Mouse (Mus musculus): ENCODE results near the gene Hsf2bp. TPM values are rescaled to one million over a fixed set of nuclear protein-coding genes. Genes with fewer than 3 reads are reported as not detected.

Gene Hsf2bp
- polyA plus RNA-seq, 1 experiment from 2014 or later: 0.78 TPM

GRCm38 (mm10) chr17:31912881-31913662, 123.1 kb downstream of the Hsf2bp start:
- H3K4me2 ChIP-seq (replicated peaks; ENCODE audit: low read depth, low read length): no peak overlapping the region
- WGBS: 50% methylated on average over 18 of the region's 18 CpGs
- H3K4me1 ChIP-seq (ENCODE audit: control insufficient read depth, insufficient read depth, low read length): peaks cover 4% of the 10 kb centered on the region
- no peak overlapping the region for H3K9ac ChIP-seq (replicated peaks; ENCODE audit: low read depth, low read length)
- H3K4me3 ChIP-seq (ENCODE audit: low read depth, low read length): no peak overlapping the region
- peak overlapping the region; percentile 39; the same call in 1 of the 2 replicates for H3K27ac ChIP-seq (ENCODE audit: low read length)
- peak; percentile 63; the same call in 1 of the 2 replicates for ATAC-seq (ENCODE audit: insufficient number of reproducible peaks, insufficient read depth, low FRiP score, low read depth)
- H3K27me3 ChIP-seq (ENCODE audit: control insufficient read depth, insufficient read depth, low read length): no peaks in the 10 kb centered on the region
- H3K9me3 ChIP-seq (ENCODE audit: control insufficient read depth, low read depth, low read length): no peaks in the 10 kb centered on the region
- H3K36me3 ChIP-seq (ENCODE audit: control insufficient read depth, insufficient read depth, low read length): no peaks in the 10 kb centered on the region

- WGBS: 69% methylated on average over 16 of the region's 16 CpGs
- no peak for ATAC-seq (ENCODE audit: insufficient number of reproducible peaks, insufficient read depth, low FRiP score, low read depth)
- peak overlapping the region; percentile 39; the same call in 1 of the 2 replicates for H3K27ac ChIP-seq (ENCODE audit: low read length)
Observed at GRCm38 (mm10) chr17:31912387-31912786, 123.8 kb downstream of the Hsf2bp start.

GRCm38 (mm10) chr17:31908966-31909365, 127.2 kb downstream of the Hsf2bp start:
- no peak overlapping the region for H3K27ac ChIP-seq (ENCODE audit: low read length)
- no peak overlapping the region for H3K4me2 ChIP-seq (replicated peaks; ENCODE audit: low read depth, low read length)
- no peaks in the 10 kb centered on the region for H3K9me3 ChIP-seq (ENCODE audit: control insufficient read depth, low read depth, low read length)
- H3K9ac ChIP-seq (replicated peaks; ENCODE audit: low read depth, low read length): no peak overlapping the region
- H3K4me3 ChIP-seq (ENCODE audit: low read depth, low read length): no peak overlapping the region
- 90% methylated on average over 2 of the region's 2 CpGs for WGBS
- H3K36me3 ChIP-seq (ENCODE audit: control insufficient read depth, insufficient read depth, low read length): no peaks in the 10 kb centered on the region
- ATAC-seq (ENCODE audit: insufficient number of reproducible peaks, insufficient read depth, low FRiP score, low read depth): no peak
- peaks cover 4% of the 10 kb centered on the region for H3K4me1 ChIP-seq (ENCODE audit: control insufficient read depth, insufficient read depth, low read length)
- no peaks in the 10 kb centered on the region for H3K27me3 ChIP-seq (ENCODE audit: control insufficient read depth, insufficient read depth, low read length)

More at GRCm38 (mm10) chr17:31912387-31912786, 123.8 kb downstream of the Hsf2bp start:
- Histone ChIP-seq H3K9ac (replicated peaks; ENCODE audit: low read depth, low read length) (no peak overlapping the region), H3K9me3 (ENCODE audit: control insufficient read depth, low read depth, low read length) (no peaks in the 10 kb centered on the region), H3K4me1 (ENCODE audit: control insufficient read depth, insufficient read depth, low read length) (peaks cover 4% of the 10 kb centered on the region), H3K4me3 (ENCODE audit: low read depth, low read length) (no peak overlapping the region), H3K4me2 (replicated peaks; ENCODE audit: low read depth, low read length) (no peak overlapping the region), H3K27me3 (ENCODE audit: control insufficient read depth, insufficient read depth, low read length) (no peaks in the 10 kb centered on the region), H3K36me3 (ENCODE audit: control insufficient read depth, insufficient read depth, low read length) (no peaks in the 10 kb centered on the region)

- WGBS: 93% methylated on average over 3 of the region's 3 CpGs
- H3K27ac ChIP-seq (ENCODE audit: low read length): no peak overlapping the region
Observed at GRCm38 (mm10) chr17:31906441-31906840, 129.7 kb downstream of the Hsf2bp start.

GRCm38 (mm10) chr17:31905791-31906211, 130.3 kb downstream of the Hsf2bp start:
- Histone ChIP-seq H3K36me3 (ENCODE audit: control insufficient read depth, insufficient read depth, low read length) (no peaks in the 10 kb centered on the region), H3K27me3 (ENCODE audit: control insufficient read depth, insufficient read depth, low read length) (no peaks in the 10 kb centered on the region), H3K9ac (replicated peaks; ENCODE audit: low read depth, low read length) (no peak overlapping the region), H3K27ac (ENCODE audit: low read length) (peak overlapping the region; percentile 61; the same call in 1 of the 2 replicates), H3K4me1 (ENCODE audit: control insufficient read depth, insufficient read depth, low read length) (peaks cover 6% of the 10 kb centered on the region; the same call in 1 of the 2 replicates), H3K9me3 (ENCODE audit: control insufficient read depth, low read depth, low read length) (no peaks in the 10 kb centered on the region), H3K4me2 (replicated peaks; ENCODE audit: low read depth, low read length) (no peak overlapping the region), H3K4me3 (ENCODE audit: low read depth, low read length) (no peak overlapping the region)
- no peak for ATAC-seq (ENCODE audit: insufficient number of reproducible peaks, insufficient read depth, low FRiP score, low read depth)
- WGBS: 63% methylated on average over 10 of the region's 10 CpGs

More at GRCm38 (mm10) chr17:31906441-31906840, 129.7 kb downstream of the Hsf2bp start:
- H3K4me2 ChIP-seq (replicated peaks; ENCODE audit: low read depth, low read length): no peak overlapping the region
- no peaks in the 10 kb centered on the region for H3K36me3 ChIP-seq (ENCODE audit: control insufficient read depth, insufficient read depth, low read length)
- H3K4me3 ChIP-seq (ENCODE audit: low read depth, low read length): no peak overlapping the region
- no peak for ATAC-seq (ENCODE audit: insufficient number of reproducible peaks, insufficient read depth, low FRiP score, low read depth)
- H3K4me1 ChIP-seq (ENCODE audit: control insufficient read depth, insufficient read depth, low read length): peaks cover 4% of the 10 kb centered on the region; the same call in 1 of the 2 replicates
- H3K27me3 ChIP-seq (ENCODE audit: control insufficient read depth, insufficient read depth, low read length): no peaks in the 10 kb centered on the region
- no peaks in the 10 kb centered on the region for H3K9me3 ChIP-seq (ENCODE audit: control insufficient read depth, low read depth, low read length)
- H3K9ac ChIP-seq (replicated peaks; ENCODE audit: low read depth, low read length): no peak overlapping the region

- Histone ChIP-seq H3K4me3 (ENCODE audit: low read depth, low read length) (no peak overlapping the region), H3K4me1 (ENCODE audit: control insufficient read depth, insufficient read depth, low read length) (peaks cover 6% of the 10 kb centered on the region; the same call in 1 of the 2 replicates), H3K36me3 (ENCODE audit: control insufficient read depth, insufficient read depth, low read length) (no peaks in the 10 kb centered on the region), H3K9ac (replicated peaks; ENCODE audit: low read depth, low read length) (no peak overlapping the region), H3K27me3 (ENCODE audit: control insufficient read depth, insufficient read depth, low read length) (no peaks in the 10 kb centered on the region), H3K9me3 (ENCODE audit: control insufficient read depth, low read depth, low read length) (no peaks in the 10 kb centered on the region), H3K27ac (ENCODE audit: low read length) (peak overlapping the region; percentile 61; the same call in 1 of the 2 replicates), H3K4me2 (replicated peaks; ENCODE audit: low read depth, low read length) (no peak overlapping the region)
- ATAC-seq (ENCODE audit: insufficient number of reproducible peaks, insufficient read depth, low FRiP score, low read depth): no peak
- 82% methylated on average over 9 of the region's 9 CpGs for WGBS
Observed at GRCm38 (mm10) chr17:31905201-31905790, 130.9 kb downstream of the Hsf2bp start.

- H3K4me2 ChIP-seq (replicated peaks; ENCODE audit: low read depth, low read length): no peak overlapping the region
- H3K4me1 ChIP-seq (ENCODE audit: control insufficient read depth, insufficient read depth, low read length): peaks cover 6% of the 10 kb centered on the region; the same call in 1 of the 2 replicates
- no peaks in the 10 kb centered on the region for H3K36me3 ChIP-seq (ENCODE audit: control insufficient read depth, insufficient read depth, low read length)
- no peaks in the 10 kb centered on the region for H3K9me3 ChIP-seq (ENCODE audit: control insufficient read depth, low read depth, low read length)
- no peak for ATAC-seq (ENCODE audit: insufficient number of reproducible peaks, insufficient read depth, low FRiP score, low read depth)
- H3K9ac ChIP-seq (replicated peaks; ENCODE audit: low read depth, low read length): no peak overlapping the region
- no peak overlapping the region for H3K27ac ChIP-seq (ENCODE audit: low read length)
- H3K27me3 ChIP-seq (ENCODE audit: control insufficient read depth, insufficient read depth, low read length): no peaks in the 10 kb centered on the region
- WGBS: 92% methylated on average over 7 of the region's 7 CpGs
- no peak overlapping the region for H3K4me3 ChIP-seq (ENCODE audit: low read depth, low read length)
Observed at GRCm38 (mm10) chr17:31904036-31904435, 132.1 kb downstream of the Hsf2bp start.

- Histone ChIP-seq H3K4me2 (replicated peaks; ENCODE audit: low read depth, low read length) (no peak overlapping the region), H3K27ac (ENCODE audit: low read length) (no peak overlapping the region)
Observed at GRCm38 (mm10) chr17:31902630-31903198, 133.4 kb downstream of the Hsf2bp start.

More at GRCm38 (mm10) chr17:31902630-31903198, 133.4 kb downstream of the Hsf2bp start:
- no peak for ATAC-seq (ENCODE audit: insufficient number of reproducible peaks, insufficient read depth, low FRiP score, low read depth)
- WGBS: 68% methylated on average over 3 of the region's 3 CpGs
- Histone ChIP-seq H3K9me3 (ENCODE audit: control insufficient read depth, low read depth, low read length) (no peaks in the 10 kb centered on the region), H3K27me3 (ENCODE audit: control insufficient read depth, insufficient read depth, low read length) (no peaks in the 10 kb centered on the region), H3K4me3 (ENCODE audit: low read depth, low read length) (no peak overlapping the region), H3K36me3 (ENCODE audit: control insufficient read depth, insufficient read depth, low read length) (no peaks in the 10 kb centered on the region), H3K9ac (replicated peaks; ENCODE audit: low read depth, low read length) (no peak overlapping the region), H3K4me1 (ENCODE audit: control insufficient read depth, insufficient read depth, low read length) (peaks cover 7% of the 10 kb centered on the region; the same call in 1 of the 2 replicates)

All from stomach, embryonic 14.5 days (tissue).